Mouse (Mus musculus) cerebellum, adult 9-10 months (tissue): ENCODE results near the gene Sphk1.

Experiments used
- DNase-seq: peaks from one replicate; pipeline ENCODE4 v3.0.0; 2022

Gene Sphk1

GRCm38 (mm10) chr11:116543110-116543509 is 12.4 kb downstream of the Sphk1 start:
- DNase-seq: no peak

- no peak for DNase-seq
Observed at GRCm38 (mm10) chr11:116547296-116548060, 16.8 kb downstream of the Sphk1 start.

- DNase-seq: no peak
Observed at GRCm38 (mm10) chr11:116548780-116549179, 18.1 kb downstream of the Sphk1 start.

GRCm38 (mm10) chr11:116549273-116550038 is 18.7 kb downstream of the Sphk1 start:
- DNase-seq: no peak

GRCm38 (mm10) chr11:116550748-116551147 is 20.0 kb downstream of the Sphk1 start:
- no peak for DNase-seq

- no peak for DNase-seq
Observed at GRCm38 (mm10) chr11:116552194-116552593, 21.5 kb downstream of the Sphk1 start.

- DNase-seq: peak; percentile 62
Observed at GRCm38 (mm10) chr11:116554171-116554878, 23.6 kb downstream of the Sphk1 start.

- no peak for DNase-seq
Observed at GRCm38 (mm10) chr11:116555572-116555971, 24.8 kb downstream of the Sphk1 start.

- no peak for DNase-seq
Observed at GRCm38 (mm10) chr11:116556308-116556707, 25.6 kb downstream of the Sphk1 start.

GRCm38 (mm10) chr11:116565283-116566041 is 34.7 kb downstream of the Sphk1 start:
- no peak for DNase-seq

- DNase-seq: no peak
Observed at GRCm38 (mm10) chr11:116567531-116567930, 36.8 kb downstream of the Sphk1 start.

GRCm38 (mm10) chr11:116570821-116571220 is 40.1 kb downstream of the Sphk1 start:
- no peak for DNase-seq

- DNase-seq: no peak
Observed at GRCm38 (mm10) chr11:116571767-116572679, 41.3 kb downstream of the Sphk1 start.

- DNase-seq: no peak
Observed at GRCm38 (mm10) chr11:116572756-116573543, 42.2 kb downstream of the Sphk1 start.

GRCm38 (mm10) chr11:116574486-116574885 is 43.8 kb downstream of the Sphk1 start:
- no peak for DNase-seq

- DNase-seq: no peak
Observed at GRCm38 (mm10) chr11:116574982-116575381, 44.3 kb downstream of the Sphk1 start.

- DNase-seq: no peak
Observed at GRCm38 (mm10) chr11:116575396-116575795, 44.7 kb downstream of the Sphk1 start.

- DNase-seq: no peak
Observed at GRCm38 (mm10) chr11:116579280-116579679, 48.6 kb downstream of the Sphk1 start.

GRCm38 (mm10) chr11:116580031-116580652 is 49.4 kb downstream of the Sphk1 start:
- no peak for DNase-seq

- peak; percentile 63 for DNase-seq
Observed at GRCm38 (mm10) chr11:116580711-116581375, 50.1 kb downstream of the Sphk1 start.
